Mouse (Mus musculus): ENCODE measurements around the gene Zfp663. TPM values are rescaled to one million over a fixed set of nuclear protein-coding genes. Genes with fewer than 3 reads are reported as not detected.
A peak's percentile ranks its signal among the peaks of the same experiment; 100 is the strongest.

Zfp663 gene
- not detected for total RNA-seq (2021)
- long read RNA-seq, experiment 1: 0 reads
- long read RNA-seq, experiment 2: 0 reads

DNA sequence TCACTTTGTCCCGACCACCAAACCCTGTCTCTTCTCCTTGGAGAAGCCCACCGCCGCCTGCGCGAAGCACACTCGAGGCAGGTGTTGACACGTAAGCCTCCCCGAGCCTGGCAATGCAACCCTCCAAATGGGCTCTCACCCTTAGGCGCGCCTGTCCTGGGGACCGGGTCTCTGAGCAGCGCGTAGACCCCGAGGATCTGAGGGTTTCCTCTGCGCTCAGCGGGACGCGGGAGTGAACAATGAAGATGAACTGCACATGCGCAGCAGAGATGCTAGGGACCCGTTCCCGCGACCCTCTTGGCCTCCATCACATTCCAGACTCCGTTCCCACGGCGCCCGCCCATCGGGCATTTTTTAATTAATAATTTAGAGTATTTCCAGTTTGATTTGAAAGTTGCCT, at the start of gene Zfp663:
Gene Zfp663, minus strand, starts transcription at position 234 of the 400 bp plus-strand sequence.
- no peak for DNase-seq

DNA sequence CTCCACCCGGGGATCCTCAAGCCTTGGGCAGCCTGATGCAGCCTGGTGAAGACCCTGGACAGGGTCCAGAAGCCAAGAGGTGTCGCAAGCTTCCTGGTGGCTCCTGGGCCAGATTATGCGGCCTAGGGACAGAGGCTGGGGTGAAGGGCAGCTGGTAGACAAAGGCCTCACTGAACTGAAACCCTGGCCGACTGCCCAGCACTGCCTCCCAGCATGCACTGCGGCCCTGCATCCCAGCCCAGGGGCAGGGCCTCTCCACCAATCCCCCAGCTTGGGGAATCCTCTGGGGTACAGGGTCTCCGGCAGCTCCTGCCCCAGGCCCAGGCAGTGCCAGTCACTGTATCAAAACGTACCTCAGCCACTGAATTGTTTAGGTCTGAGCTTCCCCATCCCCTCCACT, 48.8 kb upstream of the Zfp663 start:
- DNase-seq: no peak

- no peak for DNase-seq
These were observed 47.3 kb upstream of the Zfp663 start for GRCm38 (mm10) chr2:165415795-165416194.

- DNase-seq: no peak
These were observed 46.7 kb upstream of the Zfp663 start for GRCm38 (mm10) chr2:165415141-165415721.

GRCm38 (mm10) chr2:165414321-165414720, 45.8 kb upstream of the Zfp663 start:
- DNase-seq: no peak

- DNase-seq: no peak
These were observed 45.4 kb upstream of the Zfp663 start for GRCm38 (mm10) chr2:165413884-165414283.

- peak; percentile 68 to 91 for DNase-seq
These were observed 39.3 kb upstream of the Zfp663 start for GRCm38 (mm10) chr2:165407700-165408301.

DNA sequence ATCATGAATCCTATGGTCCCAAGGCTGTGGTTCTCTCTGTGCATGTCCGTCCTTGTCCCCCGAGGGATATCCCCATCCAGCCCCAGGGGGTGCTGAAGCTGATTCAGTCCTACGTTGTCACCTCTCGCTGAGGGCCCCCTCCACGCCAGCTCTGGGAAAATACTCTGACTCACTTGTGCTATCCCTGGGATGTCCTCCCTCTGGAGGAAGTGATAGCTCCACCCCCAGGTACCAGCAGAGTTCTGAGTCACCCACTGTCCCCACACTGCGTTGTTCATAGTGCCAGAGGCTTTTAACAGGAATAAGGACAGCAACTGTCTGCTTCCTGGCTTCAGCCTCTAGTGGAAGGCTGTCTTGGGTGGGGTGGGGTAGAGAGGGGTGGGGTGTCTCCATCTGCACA, 36.8 kb upstream of the Zfp663 start:
- DNase-seq: peak; percentile 18 to 37

- peak in 1 of 2 experiments; percentile 49 for DNase-seq
These were observed 36.4 kb upstream of the Zfp663 start for GRCm38 (mm10) chr2:165404951-165405350.

DNA sequence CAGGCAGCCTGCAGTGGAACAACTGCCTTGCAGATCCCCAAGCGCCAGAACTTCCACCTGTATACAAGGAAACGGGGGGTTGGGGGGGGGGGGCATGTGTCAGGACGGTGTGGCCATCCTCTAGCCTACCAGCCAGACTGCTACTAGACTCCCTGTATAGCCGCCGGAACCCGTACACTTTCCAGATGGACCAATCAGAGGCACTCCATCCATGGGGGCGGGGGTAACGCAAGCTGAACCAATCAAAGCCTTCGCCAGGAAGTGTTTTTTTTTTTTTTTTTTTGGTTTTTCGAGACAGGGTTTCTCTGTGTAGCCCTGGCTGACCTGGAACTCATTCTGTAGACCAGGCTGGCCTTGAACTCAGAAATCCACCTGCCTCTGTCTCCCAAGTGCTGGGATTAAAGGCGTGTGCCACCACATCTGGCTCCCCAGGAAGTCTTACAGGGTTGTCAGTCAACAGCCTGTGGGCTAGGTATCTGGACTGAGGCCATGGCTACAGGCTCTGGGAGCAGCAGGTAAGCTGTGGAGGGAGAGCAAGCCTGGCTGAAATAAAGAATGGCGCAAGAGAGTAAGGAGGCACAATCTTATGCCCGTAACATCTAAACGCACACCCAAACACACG, 29.7 kb upstream of the Zfp663 start:
- DNase-seq: no peak

DNA sequence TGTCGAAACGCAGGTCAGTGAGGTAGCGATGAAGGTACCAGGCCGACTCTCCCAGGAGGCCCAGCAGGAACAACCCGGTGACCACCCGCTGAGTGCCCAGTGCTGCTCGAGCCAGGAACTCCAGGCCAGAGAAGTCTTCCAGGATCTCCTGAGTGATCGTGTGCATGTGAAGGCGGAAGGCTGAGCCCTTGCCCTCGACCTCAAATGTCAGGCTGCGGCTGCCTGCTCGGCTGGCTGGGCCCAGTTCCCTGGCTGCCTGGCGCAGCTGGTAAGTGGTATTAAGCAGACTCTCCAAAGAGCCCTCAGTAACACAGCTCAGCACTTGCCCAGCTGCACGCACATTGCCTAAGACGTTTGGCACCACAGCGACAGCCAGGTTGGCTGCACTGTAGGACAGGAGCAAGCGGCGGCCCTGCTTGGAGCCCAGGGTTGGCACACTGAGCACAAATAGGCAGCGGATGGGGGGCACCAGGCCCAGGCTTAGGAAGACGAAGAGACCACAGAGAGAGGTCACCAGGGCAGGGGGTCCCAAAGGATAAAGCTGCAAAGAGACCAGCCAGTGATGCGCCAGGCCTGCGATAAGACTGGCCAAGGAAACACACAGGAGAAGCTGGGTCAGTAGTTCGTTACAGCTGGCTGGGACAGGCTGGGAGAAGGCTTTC, 29.1 kb upstream of the Zfp663 start:
- DNase-seq: peak in 1 of 2 experiments; percentile 30

DNA sequence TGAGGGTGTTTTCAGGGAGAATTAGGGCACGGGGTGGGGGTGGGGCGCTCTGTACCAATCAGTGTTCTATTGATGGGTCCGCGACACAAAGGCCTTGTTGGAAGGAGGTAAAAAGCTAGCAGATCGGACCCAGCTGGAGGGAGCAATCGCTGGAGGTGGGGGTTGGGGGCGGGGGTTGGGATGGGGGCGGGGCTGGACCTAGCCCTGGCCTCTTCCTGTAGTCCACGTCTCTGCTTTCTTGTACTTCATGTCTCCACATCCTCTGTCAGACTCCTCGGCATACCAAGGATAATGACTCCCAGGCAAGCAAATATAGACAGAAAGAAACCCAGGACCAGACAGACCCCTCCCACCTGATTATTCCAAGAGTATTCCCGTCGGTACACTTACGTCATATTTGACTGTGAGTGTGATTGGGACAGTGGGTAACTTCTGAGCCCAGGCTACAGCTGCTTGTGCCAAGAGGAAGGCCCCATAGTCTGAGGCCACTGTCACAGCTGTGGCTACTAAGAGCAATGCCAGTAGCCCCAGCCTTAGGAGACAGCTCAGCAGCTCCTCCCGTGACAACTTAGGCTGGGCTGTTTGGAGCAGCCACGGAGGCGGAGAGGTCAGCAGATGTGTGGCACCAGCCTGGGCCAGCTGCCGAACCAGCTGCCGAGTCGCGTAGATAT, 28.4 kb upstream of the Zfp663 start:
- DNase-seq: peak; percentile 50 to 62

DNA sequence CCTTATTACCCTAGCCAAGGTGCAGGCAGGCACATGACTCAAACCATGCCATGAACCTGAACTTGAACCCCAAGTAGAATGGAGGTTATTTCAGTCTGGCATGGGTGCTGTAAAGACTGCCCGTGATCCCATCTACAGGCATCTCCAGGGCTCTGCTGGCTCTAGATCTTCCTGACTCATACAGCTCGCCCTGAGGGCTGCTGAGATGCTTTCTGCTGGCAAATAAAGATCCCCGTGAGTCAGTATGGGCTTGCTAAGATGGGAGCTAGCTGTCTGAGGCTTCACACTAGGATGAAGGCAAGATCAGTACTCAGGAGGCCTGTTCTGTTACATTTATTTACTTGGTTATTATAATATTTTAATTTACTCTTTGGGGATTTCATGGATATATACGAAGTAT, 23.6 kb upstream of the Zfp663 start:
- no peak for DNase-seq

DNA sequence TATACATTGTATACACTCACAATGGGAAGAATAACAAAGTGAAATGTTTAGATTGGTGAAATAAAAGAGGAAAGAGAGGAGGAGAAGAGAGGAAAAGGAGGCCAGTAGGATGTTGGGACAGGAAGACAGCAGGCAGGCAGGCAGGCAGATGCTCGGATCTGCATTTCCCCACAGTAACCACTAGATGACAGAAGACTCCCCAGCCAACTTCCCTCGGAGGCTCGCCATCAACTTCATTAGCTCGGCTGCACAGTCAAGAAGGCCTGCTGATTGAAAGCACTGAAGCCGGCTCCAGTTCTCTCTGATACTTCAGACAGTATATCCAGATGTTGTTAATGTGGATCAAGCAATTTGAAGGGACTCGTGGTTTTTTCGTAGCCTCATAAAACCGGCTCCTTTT, 23.0 kb upstream of the Zfp663 start:
- DNase-seq: peak; percentile 65 to 67

- no peak for DNase-seq
These were observed 20.9 kb upstream of the Zfp663 start for GRCm38 (mm10) chr2:165389299-165389952.

GRCm38 (mm10) chr2:165387844-165388495, 19.4 kb upstream of the Zfp663 start, which contains the start of gene Zfp334:
Gene Zfp334 (minus strand): TSS chr2:165388259.
- DNase-seq: peak; percentile 95 to 96

DNA sequence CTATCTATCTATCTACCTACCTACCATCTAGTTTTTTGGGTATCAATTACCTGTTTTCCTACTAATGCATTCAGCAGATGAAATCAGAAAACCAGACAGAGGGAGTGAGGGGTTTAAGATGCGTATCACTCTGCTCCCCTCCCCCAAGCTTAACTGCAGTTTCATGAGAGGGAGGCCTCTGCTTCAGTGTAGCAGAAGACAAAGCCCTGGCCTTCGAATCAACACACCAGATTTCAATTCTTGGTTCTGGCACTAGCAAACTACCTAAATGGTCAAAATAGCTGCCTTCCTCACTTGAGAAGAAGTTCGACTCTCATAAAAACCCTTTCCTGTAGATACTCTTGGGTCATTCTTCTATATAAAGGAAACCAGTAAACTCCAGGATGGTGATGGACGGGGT, 18.8 kb upstream of the Zfp663 start:
- no peak for DNase-seq

DNA sequence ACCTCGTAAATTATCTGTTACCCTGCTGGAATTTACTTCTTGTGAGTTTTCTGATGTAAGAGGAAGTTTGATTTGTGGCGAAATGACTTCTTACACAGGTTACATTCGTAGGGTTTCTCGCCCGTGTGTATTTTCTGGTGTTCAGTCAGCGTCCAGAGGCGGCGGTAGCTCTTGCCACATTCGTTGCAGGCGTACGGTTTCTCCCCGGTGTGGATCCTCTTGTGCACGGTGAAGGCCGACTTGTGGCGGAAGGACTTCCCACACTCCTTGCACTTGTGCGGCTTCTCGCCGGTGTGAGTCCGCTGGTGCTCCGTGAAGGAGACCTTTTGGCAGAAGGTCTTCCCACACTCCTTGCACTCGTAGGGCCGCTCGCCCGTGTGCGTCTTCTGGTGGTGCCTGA, 11.5 kb upstream of the Zfp663 start:
- DNase-seq: no peak

- DNase-seq: no peak
These were observed 7.5 kb upstream of the Zfp663 start for GRCm38 (mm10) chr2:165376001-165376400.

DNA sequence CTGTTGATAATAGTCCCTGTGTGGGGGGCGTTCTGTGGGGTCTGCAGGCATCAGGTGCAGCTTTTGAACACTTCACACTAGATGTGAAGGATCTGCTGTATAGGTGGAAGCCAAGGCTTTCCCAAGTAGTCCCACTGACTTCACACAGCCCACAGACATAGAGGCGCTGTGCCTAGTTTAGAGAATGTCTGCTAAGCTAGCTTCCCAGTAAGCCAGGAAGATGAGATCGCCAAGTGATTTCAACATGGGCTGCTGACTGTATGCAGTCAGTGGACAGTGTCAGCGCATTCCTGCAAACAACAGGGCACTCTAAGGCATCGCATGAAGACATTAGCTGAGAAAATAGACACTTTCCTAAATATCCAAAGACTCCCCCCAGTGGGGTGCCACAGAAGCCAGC, 6.9 kb upstream of the Zfp663 start:
- DNase-seq: no peak

- DNase-seq: no peak
These were observed 2.5 kb upstream of the Zfp663 start for GRCm38 (mm10) chr2:165371066-165371465.
